Mouse (Mus musculus): ENCODE data around the gene Hist1h3g. TPM values are rescaled to one million over a fixed set of nuclear protein-coding genes. Genes with fewer than 3 reads are reported as not detected.

Gene Hist1h3g
- total RNA-seq, 2 experiments from 2014 or later, result 100 to 143 TPM

DNA sequence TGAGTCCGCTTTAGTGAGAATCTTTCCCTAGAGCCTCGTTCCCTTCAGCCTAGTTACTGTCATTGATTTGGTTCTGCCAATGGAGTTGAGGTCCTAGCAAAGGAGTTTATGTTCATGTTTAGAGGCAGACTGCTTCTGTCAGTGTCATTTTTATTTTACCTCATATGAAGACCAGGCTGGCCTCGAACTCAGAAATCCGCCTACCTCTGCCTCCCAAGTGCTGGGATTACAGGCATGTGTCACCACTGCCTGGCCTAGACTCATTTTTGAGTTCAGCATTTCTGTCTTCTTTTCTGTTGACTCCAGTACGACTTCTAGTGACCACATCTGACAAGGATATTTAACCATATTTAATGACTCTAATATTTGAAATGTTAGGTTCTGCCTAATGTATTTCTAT lies 19.9 kb upstream of the Hist1h3g start:
- no peak for DNase-seq (ENCODE audit: low spot score in 2 of 2)

DNA sequence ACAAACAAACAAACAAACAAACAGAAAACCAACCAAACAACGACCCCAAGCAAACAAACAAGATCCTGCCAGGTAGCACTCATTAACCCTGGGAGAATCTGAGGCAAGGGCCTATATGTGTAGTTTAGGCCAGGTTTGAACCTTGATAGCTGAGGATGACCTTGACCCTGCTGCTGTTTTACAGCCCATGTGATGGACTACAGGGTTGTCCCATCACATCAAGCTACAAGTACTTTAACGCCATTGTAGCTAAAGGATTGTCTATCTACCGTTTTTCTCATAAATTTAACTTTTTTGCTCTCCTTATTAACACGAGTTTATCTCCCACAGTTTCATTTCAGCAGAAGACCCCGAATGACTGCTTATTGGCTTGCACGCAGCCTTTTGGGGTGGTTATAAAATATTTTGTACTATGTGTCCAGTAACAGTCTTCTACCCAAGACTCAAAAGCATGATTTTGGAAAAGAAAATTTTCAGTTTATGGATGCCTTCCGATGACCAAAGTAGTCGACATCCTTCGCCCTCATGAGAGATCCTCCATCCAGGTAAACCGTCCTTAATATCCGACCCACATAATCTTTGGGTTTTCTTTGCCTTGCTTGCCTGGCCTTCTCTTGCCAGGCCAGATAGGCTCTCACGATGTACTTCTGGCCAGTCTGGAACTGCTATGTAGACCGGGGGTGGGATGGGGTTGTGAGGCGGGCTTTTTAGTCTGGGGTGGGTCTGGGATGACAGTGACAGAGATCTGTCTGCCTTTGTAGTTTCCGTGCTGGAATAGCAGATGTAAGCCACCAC lies 19.2 kb upstream of the Hist1h3g start:
- no peak for DNase-seq (ENCODE audit: low spot score in 2 of 2)

DNA sequence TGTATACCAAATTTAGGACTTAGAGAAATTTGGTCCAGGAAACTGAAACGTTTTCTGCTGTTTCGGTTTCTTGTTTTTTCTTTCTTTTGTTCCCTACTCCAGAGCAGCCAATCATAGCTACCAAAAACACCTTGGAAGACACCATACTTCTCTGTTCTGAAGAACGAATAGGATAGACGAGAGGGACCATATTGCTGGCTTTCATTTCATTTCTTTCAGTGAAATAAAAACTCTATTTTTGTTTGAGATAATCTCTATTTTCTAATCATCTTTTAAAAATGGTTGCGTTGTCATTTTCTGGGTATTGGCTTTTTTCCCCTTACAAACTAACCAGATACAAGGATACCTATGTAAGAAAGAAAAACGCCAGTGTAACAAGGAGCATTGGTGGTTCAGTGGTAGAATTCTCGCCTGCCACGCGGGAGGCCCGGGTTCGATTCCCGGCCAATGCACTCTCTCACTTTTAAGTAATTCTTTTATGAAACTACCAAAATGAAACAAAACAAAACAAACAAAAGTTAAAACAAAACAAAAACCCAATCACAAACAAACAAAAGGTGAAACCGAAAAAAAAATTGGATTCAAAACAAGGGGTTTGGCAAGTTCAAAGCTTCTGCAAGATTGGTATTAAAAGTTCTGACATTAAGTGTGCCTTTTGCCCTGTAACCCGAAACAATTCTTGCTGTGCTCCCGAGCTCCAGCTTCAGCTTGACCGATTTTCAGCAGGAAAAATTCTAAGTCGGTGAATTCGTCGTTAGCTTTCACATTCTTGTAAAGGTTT lies 18.2 kb upstream of the Hist1h3g start:
- peak; percentile 43 to 61 for DNase-seq (ENCODE audit: low spot score in 2 of 2)

DNA sequence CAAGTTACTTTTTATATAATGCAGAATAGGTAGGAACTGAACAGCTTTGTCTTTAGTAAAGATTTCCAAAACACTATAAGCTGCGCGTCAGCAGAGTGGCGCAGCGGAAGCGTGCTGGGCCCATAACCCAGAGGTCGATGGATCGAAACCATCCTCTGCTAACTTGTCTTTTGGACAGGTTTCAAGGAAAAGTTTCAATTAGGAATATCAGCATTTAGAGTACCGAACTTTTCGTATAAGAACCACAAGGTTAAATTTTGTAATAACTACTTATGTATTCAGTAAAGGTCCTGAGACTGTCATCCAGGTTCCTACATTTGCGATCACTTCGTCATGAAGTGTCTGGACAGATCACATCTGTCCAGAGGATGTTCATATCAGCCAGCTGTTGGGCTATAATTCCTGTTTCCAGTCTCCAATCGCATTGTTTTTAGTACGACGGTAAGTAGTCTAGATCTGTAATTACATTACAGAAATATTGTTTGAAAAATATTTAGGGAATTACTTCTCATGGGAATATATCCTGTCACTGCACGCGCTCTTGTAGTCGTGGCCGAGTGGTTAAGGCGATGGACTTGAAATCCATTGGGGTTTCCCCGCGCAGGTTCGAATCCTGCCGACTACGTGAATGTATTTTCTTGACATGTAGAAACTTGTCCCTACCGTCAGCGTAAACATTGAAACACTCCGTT lies 17.5 kb upstream of the Hist1h3g start:
- DNase-seq (ENCODE audit: low spot score in 2 of 2), result peak; percentile 49 to 75

DNA sequence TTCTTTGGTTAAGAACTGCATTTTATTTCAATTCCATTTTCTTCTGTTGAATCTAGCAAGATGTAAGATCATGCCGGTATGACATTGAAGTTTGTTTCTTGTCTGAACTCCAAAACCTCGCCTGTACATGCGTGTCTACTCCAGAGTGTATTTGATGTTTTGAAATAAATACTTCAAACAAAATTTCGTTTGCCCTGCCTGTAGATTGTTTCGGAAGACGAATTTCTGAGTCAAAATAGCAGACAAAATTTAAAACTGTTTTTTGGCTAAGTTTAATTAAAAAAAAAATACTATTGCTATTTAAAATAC lies 17.0 kb upstream of the Hist1h3g start:
- no peak for DNase-seq (ENCODE audit: low spot score in 2 of 2)

DNA sequence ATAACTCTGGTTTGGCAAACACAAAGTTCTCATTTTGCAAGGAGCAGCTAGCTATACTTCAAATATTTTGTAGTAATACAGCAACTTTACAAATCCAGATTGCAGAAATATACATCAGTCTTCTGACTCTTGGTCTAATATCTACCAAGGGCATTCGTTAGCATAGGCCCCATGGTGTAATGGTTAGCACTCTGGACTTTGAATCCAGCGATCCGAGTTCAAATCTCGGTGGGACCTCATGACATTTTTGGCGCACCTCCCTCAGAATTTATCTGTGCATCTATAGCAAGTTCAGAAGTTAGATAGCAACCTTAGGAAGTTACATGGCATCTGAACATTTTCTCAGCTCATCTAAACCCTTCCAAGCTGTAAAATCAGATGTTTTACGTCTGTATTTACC lies 16.3 kb upstream of the Hist1h3g start:
- DNase-seq (ENCODE audit: low spot score in 2 of 2), result peak; percentile 32 to 51

DNA sequence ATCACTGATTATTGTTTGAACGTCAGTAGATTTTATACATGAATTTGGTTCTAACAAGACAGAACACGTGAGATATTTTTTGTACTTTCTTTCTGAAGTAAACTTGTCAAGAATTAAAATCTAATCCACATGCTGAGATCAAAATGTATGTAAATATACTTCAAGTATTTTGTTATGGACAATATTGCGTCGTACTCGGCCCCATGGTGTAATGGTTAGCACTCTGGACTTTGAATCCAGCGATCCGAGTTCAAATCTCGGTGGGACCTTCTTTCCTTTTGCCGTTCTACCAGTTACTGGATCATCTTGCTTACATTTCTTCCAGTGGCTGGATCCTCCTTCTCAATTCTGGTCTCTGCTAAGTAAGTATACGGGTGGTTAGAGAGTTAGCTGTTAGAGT lies 15.8 kb upstream of the Hist1h3g start:
- peak; percentile 39 to 47 for DNase-seq (ENCODE audit: low spot score in 2 of 2)

DNA sequence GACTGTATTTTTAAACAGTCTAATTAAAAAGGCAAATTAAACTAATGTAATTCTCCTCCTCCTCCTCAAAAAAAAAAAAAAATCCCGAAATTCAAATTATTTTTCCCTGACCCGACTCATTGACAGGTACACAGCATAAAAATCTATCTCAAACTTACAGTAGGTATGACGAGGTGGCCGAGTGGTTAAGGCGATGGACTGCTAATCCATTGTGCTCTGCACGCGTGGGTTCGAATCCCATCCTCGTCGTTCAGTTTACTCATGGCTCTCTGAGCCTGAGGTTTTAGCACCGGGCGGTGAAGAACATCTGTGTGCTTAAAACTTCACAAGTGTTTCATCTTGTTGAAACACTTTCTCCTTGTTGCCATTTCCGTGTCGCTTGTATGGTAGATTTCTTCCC lies 13.5 kb upstream of the Hist1h3g start:
- peak in 1 of 2 experiments; percentile 55 for DNase-seq (ENCODE audit: low spot score in 2 of 2)

DNA sequence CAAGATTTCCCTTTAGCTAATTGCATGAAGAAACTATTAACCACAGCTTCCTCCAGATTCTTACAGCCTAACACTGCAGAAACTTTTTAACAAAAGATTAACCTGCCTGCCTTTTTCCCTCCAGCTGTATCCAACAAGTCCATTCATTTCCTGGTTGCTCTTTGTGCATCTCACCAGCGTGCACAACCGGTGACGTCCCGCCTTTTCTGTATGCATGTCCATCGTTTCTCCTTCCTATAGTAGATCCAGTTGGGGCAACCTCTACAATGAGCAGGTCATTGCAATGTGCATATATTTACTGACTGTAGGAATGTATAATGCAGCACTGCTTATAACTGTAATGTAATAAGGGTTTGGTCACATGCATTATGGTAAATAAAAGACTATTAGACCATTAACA lies 11.2 kb upstream of the Hist1h3g start:
- no peak for DNase-seq (ENCODE audit: low spot score in 2 of 2)

DNA sequence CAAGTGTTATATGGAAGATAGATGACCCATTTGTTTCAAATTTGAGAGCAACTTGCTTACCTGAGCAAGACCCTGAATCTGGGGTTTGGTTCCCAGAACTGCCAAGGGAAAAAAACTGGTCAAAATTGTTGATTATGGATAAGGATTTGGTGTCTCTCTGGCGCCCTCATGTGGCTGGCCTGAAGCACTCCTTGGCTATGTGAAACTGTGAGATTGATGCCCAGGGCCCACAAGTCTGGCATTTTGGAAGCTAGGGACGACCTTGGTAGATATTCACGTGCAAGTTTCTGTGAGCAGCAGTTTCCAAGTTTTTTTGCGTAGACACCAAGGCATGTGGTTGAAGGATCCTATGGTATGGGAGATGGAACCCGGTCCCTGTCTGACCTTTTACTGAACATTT lies 10.6 kb upstream of the Hist1h3g start:
- peak; percentile 57 to 75 for DNase-seq (ENCODE audit: low spot score in 2 of 2)

DNA sequence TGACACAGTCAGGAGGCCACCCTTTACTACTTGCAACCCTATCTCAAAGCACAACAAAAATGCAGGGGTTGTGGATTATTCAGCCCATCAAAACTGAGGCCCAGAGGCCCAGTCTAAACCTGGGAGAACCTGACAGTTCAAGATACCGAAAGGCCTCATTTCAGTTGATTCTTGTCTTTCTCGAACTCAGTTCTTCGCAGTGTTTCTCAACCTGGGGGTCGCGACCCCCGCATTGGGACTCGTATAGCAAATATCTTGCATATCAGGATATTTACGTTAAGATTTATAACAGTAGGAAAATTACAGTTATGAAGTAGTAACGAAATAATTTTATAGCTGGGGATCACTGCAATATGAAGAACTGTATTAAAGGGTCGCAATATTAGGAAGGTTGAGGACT lies 9.3 kb upstream of the Hist1h3g start:
- DNase-seq (ENCODE audit: low spot score in 2 of 2), result no peak

DNA sequence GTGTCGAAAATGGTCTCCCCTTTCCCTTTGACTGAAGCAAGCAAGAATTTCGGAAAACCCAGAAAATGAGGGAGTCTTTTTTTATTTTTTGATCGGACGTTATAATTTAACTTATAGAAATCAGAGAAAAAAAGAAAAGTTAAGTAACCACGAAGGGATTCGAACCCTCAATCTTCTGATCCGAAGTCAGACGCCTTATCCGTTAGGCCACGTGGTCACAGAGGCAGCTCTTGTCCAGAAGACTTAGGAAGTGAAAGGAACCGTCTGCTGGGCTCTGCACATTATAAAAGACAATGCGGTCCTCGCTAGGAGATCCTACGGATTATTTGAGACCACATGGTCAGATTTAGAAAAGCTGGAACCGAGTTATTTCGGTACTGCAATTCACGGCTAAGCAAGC lies 8.9 kb upstream of the Hist1h3g start:
- DNase-seq (ENCODE audit: low spot score in 2 of 2), result peak; percentile 82

DNA sequence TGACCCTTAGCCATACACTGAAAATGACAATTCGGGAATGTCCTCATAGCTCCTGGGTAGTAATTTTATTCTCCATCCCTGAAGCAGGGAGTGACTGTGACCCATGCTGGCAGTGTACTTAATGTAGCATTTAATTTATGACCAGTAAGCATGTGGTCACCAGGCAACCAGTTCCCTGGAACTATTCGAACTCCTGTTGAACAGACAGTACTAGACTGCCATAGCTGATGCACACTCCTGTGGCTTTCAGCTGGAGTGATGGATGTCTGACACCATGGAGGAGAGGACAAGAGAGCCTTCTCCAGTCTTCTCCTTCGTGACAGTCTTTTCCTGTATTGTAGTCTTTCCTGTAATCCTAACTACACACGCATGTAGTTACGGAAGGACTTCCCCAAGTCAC lies 6.2 kb upstream of the Hist1h3g start:
- DNase-seq (ENCODE audit: low spot score in 2 of 2), result no peak

DNA sequence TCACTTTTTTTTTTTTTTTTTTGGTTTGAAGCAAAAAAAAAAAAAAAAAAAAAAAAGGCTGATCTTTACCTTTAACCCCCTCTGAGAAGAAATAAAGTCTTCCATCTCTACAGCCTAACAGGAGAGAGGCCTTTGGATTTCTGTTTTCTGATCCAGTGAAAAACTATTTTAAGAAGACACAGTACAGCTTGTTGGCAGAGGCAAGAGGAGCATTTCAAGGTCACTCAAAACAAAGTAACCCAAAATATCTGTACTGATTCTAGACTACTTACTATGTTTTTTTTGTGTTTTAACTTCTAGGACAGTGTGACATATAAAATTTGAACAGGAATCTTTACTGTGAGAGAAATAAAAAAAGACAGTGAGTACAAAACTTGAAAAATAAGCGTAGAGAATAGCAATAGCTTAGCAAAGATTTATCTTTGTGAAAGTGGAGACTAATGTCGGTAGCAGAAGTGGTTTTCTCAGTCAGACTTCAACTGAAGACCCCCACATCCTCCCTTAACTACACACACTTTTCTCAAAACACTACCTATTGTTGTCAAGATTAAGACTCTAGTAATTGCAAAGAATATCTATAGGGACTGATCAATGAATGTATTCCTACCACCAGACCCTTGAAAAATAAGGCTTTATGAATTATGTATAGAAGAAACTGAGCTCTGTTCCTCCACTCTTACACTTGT lies 5.6 kb upstream of the Hist1h3g start:
- no peak for DNase-seq (ENCODE audit: low spot score in 2 of 2)

DNA sequence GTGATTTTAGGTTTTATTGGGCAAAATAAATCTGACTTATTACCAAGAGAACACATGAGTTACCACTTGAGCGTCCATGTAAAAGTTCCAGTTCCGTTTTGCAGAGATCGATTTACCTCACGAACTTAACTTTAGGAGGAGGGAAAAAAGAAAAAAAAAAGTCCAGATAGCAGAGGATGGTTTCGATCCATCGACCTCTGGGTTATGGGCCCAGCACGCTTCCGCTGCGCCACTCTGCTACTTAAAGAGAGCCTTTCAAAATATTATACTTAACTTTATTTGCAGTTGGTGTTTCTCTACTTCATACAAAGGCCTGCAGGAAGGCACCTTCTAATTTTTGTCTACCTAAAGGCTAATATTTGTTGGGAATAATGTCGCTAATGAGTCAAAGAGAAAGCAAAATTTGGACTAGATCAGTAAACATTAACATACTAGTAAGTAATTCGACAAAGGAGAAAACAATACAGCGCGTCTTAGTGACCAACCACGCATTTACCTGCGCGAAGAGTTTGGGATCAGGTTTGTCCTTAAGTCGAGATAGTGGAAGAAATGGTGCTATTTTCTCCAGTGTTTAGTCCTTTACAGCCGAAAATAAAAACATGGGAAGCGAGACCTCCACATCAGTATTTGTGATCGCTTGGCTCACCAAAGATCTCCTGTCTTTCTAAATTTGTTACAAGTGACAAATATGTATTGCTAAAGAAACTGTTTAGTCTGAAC lies 4.9 kb upstream of the Hist1h3g start:
- DNase-seq (ENCODE audit: low spot score in 2 of 2), result peak in 1 of 2 experiments; percentile 54

DNA sequence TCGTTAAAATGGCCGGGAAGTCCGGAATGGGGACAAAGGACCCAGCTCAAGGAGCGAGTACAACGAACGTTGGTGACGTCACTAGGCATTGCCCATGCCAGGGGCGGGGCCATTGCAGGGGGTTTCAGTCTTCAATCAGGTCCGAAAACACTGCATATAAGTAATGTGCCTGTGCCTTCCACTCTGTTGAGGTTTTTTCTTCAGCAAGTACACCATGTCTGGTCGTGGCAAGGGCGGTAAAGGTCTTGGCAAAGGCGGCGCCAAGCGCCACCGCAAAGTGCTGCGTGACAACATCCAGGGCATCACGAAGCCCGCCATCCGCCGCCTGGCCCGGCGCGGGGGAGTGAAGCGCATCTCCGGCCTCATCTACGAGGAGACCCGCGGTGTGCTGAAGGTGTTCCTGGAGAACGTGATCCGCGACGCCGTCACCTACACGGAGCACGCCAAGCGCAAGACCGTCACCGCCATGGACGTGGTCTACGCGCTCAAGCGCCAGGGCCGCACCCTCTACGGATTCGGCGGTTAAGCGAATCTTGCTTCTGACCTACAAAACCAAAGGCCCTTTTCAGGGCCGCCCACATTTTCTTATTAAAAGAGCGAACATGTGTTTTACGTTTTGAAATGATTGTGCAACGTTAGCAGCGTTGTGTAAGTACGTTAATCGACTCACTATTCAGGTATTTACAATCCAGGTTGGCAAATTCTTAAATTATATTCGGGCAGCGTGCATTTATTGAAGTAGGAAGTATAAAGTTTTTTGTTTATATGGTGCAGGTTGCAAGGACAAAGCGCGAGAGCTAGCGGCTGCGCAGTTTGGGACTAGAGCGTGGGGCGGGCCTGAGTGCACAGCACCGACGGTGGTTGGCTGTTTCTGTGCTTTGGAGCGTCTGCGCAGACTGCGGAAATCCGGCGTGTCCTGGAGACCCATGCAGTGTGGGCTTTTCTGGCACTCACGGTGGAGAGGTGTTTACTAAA lies 4.0 kb upstream of the Hist1h3g start, which contains the start of gene Hist1h4h:
Gene Hist1h4h (plus strand): TSS at position 150 of the 975 bp plus-strand sequence.
- DNase-seq (ENCODE audit: low spot score in 2 of 2), result peak; percentile 78 to 93

DNA sequence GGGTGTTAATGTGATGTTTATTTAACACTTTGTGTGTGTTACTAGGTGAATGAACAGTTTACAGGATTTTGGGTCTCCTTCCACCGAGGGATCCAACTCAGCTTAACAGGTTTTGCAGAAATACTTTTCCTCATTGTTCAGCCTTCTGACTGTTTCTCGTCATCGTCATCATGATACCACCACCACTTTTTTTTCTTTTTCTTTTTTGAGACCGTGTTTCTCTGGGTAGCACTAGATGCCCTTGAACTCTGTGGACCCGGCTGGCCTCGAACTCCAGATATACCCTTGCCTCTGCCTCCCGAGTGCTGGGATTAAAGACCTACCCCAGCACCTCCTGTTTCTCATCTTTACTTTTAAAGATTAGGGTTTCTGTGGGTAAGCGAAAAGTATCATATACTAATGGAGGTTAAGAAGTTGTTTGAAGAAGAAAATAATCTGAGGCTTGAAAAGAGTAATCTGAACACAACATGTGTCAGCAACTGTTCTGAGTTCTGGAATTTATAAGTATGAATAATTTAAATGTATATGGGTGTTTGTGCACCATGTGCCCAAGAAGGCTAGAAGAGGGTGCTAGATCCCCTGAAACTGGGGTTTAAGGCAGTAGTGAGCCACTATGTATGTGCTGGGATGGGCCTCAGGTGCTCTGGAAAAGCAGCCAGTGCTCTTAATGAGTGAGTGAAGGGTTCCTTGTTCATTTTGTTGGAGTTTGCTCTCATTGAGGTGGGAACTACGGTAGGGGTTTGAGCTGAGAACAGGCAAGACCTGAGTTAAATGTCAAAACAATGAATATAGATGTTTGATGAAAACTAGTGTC lies 2.8 kb upstream of the Hist1h3g start:
- no peak for DNase-seq (ENCODE audit: low spot score in 2 of 2)

DNA sequence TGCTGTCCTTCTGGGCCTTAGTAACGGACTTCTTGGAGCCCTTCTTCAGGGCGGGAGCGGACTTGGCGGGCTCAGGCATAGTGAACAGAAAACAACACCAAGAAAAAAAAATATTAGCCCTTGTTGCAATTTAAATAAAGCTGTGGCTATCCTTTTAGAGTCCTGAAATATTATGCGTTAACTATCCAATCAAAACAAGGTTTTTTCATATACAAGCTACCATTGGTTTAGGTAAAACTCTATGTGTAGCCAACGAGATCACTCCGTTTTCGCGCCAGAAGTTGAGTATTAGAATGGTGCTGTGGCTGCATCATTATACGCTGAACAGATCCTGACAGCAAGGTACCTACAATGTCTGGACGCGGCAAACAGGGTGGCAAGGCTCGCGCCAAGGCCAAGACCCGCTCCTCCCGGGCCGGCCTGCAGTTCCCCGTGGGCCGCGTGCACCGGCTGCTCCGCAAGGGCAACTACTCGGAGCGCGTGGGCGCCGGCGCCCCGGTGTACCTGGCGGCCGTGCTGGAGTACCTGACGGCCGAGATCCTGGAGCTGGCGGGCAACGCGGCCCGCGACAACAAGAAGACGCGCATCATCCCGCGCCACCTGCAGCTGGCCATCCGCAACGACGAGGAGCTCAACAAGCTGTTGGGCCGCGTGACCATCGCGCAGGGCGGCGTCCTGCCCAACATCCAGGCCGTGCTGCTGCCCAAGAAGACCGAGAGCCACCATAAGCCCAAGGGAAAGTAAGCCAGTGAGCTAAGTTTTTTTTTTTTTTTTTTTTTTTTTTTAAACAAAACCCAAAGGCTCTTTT lies 1.5 kb upstream of the Hist1h3g start, which contains the start of gene Hist1h2af:
Gene Hist1h2af (plus strand): TSS at position 347 of the 808 bp plus-strand sequence.
- peak in 1 of 2 experiments; percentile 64 for DNase-seq (ENCODE audit: low spot score in 2 of 2)

Data from gastrocnemius, postnatal 4 days (tissue).